Mouse (Mus musculus): ENCODE data around the gene Taf3. TPM values are rescaled to one million over a fixed set of nuclear protein-coding genes. Genes with fewer than 3 reads are reported as not detected.

The Taf3 gene
- total RNA-seq, 4 experiments from 2014 or later, result 7.7 to 8.8 (median 8.0) TPM

DNA sequence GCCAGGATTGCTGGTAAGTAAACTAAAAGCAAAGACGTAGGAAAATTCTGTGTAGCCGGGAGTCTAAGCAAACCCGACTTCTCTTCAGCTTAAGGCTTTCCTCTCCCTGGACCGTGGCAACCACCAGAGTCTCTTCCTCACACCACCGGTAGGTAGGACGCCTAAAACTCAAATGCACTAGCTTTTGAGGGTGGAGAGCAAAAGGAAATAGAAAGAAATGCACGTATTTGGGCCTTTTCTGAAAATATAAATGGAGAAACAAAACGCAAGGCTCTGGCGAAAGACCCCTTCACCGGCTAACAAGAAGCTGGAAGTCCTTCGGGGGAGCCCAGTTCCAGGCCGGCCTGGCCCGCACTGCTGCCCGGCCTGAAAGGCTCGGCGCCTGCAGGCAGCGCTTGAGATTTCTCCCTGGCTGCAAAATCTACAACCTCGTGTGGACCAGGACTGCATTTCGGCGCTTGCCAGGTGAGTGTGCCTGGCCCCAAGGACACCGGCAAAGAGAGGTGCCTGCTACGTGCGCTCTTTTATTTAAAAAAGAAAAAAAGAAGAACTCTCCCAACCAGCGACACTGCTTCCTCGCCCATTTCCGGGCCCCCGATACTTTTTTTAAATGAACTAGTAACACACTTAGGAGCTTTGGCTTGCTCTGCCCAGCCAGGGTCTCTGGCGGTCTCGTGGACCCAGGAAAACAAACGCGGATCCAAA is 171.6 kb downstream of the Taf3 start:
- DNase-seq (ENCODE audit: low spot score), result no peak

DNA sequence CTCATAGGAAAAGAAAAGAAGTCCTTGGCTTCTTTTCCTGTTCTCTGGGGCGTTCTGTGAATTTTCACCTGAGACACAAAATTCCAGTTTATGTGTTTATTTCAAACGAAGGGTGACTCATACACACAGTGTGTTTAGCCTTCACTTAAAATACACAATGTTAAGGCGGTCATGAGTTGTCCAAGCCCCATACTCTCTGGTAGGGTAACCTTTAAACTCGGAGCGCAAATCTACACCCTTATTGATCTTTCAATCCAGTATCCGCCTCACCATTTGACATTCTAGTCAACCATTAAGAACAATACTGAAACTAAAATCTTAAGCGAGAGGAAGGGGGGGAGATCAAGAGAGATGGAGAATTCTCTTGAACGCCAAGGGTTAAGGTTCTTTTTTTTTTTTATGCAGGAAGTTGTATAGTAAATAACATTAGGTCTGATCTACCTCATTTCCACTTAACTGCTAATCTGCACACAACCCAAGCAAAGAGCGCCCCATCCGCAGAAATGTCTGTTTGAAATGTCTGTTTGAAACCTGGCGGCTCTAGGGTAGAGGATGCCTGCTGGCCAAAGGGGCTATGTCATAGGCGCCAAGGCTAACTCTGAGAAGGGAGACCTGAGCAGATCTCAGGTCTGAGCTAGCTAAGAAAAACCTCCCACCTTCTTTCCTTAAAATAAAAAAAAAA is 172.6 kb downstream of the Taf3 start:
- DNase-seq (ENCODE audit: low spot score), result no peak

DNA sequence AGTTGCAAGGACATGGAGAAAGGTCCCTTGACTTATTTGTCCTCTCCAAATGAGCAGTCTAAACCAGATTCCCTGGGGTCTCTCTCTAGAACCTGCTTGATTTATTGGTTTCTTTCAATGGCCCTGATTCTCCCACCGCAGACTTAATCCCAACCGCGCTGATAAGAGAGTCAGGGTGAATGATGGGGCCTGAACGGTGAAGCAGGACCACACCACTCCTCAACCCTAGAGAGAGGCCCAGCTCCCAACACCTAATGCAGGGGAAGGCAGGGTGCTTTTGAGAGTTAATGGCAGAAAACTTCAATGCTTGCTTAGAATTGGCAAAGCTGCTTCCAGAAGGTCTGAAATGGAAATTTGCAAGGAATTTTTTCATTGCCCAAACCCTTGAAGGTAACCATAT is 173.2 kb downstream of the Taf3 start:
- DNase-seq (ENCODE audit: low spot score), result no peak

DNA sequence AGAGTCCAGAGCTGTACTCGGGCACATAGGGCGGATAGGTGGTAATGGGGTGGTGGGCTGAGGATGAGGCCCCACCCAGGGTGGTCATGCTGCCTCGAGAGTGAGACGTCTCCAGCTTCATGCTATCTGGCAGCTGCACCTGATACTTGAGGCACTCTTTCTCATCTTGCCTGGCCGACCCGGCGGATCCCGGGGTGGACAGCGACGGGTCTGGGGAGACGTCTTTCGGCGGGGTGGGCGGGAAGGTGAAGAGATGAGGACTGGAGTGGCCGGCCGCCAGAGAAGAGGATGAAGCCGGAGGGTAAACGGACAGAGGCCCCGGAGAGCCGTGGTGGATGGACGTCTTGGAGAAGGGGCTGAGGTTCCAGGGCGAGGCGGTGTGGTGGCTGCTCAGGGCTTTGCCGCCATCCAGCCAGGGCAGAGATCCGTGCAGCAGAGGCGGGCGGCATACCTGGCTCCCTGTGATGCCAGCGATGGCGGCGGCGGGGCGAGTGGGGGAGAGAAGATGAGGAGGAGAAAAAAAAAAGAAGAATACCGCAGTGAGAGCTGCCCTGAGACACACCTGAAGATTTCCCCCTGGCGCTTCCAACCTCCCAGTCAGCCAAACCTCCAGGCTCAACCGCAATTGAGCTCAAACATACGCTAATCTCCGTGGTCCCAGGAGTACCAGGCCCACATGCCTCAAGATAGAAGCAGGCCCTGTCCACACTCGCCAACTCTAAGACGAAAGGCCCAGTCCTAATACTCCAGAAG is 173.8 kb downstream of the Taf3 start:
- DNase-seq (ENCODE audit: low spot score), result no peak

DNA sequence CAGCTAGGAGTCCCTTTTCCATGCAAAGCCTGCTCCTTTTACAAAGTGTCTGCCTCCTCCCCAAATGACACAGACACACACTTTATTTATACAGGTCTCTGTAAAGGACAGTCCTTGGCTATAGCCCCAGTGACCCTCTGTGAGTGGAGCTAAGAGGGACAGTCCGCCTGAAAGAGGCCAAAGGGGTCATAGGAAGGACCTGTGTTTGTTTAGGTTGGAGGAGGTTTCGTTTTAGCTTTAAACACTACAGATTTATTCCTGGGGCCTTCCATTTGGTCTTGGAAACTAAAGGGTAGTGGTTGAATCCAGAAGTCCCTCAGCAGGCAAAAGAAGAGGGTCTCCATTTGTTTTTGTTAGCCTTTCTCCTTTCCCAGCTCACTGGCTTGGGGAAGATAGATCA is 174.6 kb downstream of the Taf3 start:
- no peak for DNase-seq (ENCODE audit: low spot score)

DNA sequence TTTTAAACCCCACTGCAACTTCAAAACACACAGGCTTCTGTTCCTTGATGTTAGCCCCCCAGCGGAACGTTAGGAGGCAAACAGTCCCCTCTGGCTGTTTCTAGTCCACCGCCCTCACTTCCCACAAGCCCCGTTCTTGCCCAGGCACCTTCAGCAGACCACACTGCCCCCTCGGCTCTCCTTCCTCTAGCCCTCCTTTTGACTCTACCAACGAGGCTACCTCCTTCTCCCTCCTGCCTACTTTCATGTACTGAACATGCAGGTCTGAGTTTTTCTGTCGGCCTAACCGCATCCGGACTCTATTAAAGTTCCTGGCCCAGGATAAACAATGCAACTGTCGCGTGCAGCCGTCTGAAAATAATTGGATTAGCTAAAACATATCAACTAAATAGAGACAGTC is 175.7 kb downstream of the Taf3 start:
- no peak for DNase-seq (ENCODE audit: low spot score)

DNA sequence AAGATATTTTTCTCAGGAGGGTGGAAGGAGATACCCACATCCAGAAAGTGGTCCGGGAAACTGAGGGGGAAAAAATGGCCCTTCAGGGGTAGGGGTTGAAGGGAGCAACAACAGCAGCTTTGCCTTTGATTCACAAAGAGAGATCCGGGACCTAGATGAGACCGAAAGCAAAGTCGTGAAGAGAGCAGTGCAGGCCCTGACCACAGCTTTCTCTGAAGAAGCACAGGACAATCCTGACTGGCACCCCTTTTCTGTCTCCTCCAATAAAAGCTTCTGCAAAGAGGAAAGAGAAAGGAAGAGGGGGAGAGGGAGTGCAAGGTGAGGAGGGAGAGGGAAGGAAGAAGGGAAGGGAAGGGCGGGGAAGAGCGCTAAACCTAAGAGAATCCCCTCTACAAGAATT is 176.6 kb downstream of the Taf3 start:
- DNase-seq (ENCODE audit: low spot score), result no peak

DNA sequence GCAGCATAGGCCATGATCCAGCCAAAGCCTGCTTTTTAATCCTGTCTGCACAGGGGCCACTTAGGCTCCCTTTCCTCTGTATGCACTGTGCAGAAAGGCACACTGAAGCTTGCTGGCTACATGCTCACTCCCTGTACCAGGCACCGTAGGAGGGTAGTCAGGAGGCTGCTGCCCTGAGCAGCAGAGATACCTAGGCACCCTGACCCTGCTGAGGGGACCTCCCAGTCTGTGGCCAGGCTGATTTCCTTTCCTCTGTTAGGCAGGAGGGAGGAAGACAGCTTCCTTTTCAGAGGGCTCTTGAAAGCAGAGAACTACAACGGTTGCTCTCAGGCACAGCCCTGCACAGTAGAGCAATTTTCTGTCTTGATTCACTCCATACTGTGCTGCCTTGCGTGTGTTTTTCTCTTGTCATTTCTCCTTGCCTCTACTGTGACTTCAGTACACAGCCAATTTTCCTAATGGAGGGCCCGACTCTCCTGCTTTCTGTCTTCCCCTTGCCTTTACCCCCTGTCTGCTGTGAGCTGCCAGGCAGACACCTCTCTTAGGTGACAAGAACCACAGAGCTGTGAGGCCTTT is 177.2 kb downstream of the Taf3 start:
- no peak for DNase-seq (ENCODE audit: low spot score)

DNA sequence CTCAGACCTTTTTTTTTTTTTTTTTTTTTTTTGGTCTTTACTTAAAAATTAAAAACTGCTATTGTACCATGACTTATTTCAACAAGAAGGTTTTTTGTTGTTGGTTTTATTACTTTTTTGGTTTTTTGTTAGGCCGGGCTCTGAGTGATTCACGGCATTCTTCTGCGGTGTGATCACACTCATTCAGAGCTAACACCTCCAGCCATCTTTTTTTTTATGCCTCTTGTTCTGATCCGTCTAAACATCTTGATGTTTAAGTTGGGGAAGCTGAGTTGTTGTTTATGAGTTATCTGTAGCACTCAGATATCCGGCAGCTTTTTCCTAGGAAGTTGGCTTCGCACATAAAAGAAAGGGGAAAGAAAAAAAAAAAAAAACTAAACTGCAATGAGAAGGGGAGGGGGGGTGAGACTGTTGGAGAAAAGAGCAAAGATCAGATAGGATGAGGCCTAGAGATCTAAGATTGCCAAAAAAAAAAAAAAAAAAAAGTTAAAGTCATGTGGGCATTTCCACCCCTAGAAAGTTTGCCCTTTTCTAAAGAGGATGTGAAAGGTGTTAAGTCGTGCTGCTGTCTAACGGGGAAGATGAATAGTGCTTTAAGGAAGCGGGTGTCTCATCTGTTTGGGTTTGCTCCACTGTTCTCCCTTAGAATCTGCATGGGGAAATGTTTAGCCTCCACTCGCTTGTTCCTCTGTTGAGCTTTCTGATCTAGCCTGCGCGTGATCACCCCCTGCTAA is 181.1 kb downstream of the Taf3 start:
- no peak for DNase-seq (ENCODE audit: low spot score)

Other genes starting within 250 kb of the Taf3 start
- gene 4930412O13Rik, start 167.3 kb downstream of the Taf3 start, total RNA-seq (2022), result not detected
- not detected for gene 9230102O04Rik, start 159.1 kb downstream of the Taf3 start, total RNA-seq (2022)
- gene Gata3, start 158.6 kb downstream of the Taf3 start, total RNA-seq (2022), result 1 to 10 TPM; 1.2 to 1.7 (median 1.3) TPM
- gene Atp5c1, start 31.9 kb upstream of the Taf3 start, total RNA-seq (2022), result 1,000 to 10,000 TPM; 1,366 to 1,665 (median 1,521) TPM
- 10 to 100 TPM in 1 of 4 experiments, 1 to 10 TPM in 3; 6.5 to 10.3 (median 8.3) TPM for gene Kin, start 32.0 kb upstream of the Taf3 start, total RNA-seq (2022)
- gene Itih2, start 82.8 kb upstream of the Taf3 start, total RNA-seq (2022), result under 1 TPM; 0.28 to 0.49 (median 0.38) TPM
- 1 to 10 TPM; 2.7 to 5.7 (median 4.1) TPM for gene Itih5, start 105.0 kb upstream of the Taf3 start, total RNA-seq (2022)

Data from heart, adult 8-10 months (tissue).